In genomic region chrX:136115015-136115414, GRCm38 (mm10) we compare ENCODE assay signal across 10 mouse cellular contexts. TPM values are rescaled to one million over a fixed set of nuclear protein-coding genes. Genes with fewer than 3 reads are reported as not detected.
DNase-seq lines count a peak whose midpoint lies in the region; ATAC-seq lines count a peak whose summit lies in the region.
"Had no signal": no experiment of that assay in that cellular context is flagged by ENCODE, and none has a peak within 500 bp of the region (broad histone marks: within the 10 kb centered on the region; RNA-seq: fewer than 3 reads in every experiment).

No protein-coding gene starts in this region.

- H3K9me3 ChIP-seq in intestine, embryonic 14.5 days (ENCODE audit: control insufficient read depth, low read length) = no peaks in the 10 kb centered on the region
- no peaks in the 10 kb centered on the region for H3K9me3 ChIP-seq in intestine, embryonic 15.5 days
- H3K9me3 ChIP-seq in embryonic facial prominence, embryonic 10.5 days = no peaks in the 10 kb centered on the region
- no peaks in the 10 kb centered on the region for H3K9me3 ChIP-seq in hindbrain, embryonic 10.5 days
- H3K9me3 ChIP-seq in midbrain, embryonic 13.5 days = no peaks in the 10 kb centered on the region

- H3K9ac ChIP-seq in intestine, embryonic 14.5 days (ENCODE audit: low read length) = no peak overlapping the region
- no peak overlapping the region for H3K9ac ChIP-seq in intestine, embryonic 15.5 days
- H3K9ac ChIP-seq in midbrain, embryonic 13.5 days (replicated peaks) = no peak overlapping the region

- no peaks in the 10 kb centered on the region; the same call in 1 of the 2 replicates for H3K27me3 ChIP-seq in intestine, embryonic 14.5 days (replicated peaks; ENCODE audit: control insufficient read depth, insufficient read depth, low read length)
- H3K27me3 ChIP-seq in intestine, embryonic 15.5 days (replicated peaks) = no peaks in the 10 kb centered on the region
- peaks cover 39% of the 10 kb centered on the region for H3K27me3 ChIP-seq in embryonic facial prominence, embryonic 10.5 days (replicated peaks; ENCODE audit: low read depth, poor library complexity, severe bottlenecking)
- peaks cover 22% of the 10 kb centered on the region for H3K27me3 ChIP-seq in hindbrain, embryonic 10.5 days (ENCODE audit: insufficient read depth, poor library complexity, severe bottlenecking)
- H3K27me3 ChIP-seq in midbrain, embryonic 13.5 days = peaks cover 18% of the 10 kb centered on the region
- H3K27me3 ChIP-seq: CH12.LX had no signal

- no peak overlapping the region for H3K4me3 ChIP-seq in intestine, embryonic 14.5 days (ENCODE audit: low read depth, low read length)
- H3K4me3 ChIP-seq in intestine, embryonic 15.5 days (replicated peaks) = no peak overlapping the region
- H3K4me3 ChIP-seq in embryonic facial prominence, embryonic 10.5 days = peak overlapping the region; percentile 59
- H3K4me3 ChIP-seq in hindbrain, embryonic 10.5 days = peak overlapping the region; percentile 51; the same call in 1 of the 2 replicates
- H3K4me3 ChIP-seq in midbrain, embryonic 13.5 days (replicated peaks) = peak overlapping the region; percentile 44

- H3K4me1 ChIP-seq in intestine, embryonic 14.5 days (replicated peaks; ENCODE audit: control insufficient read depth, insufficient read depth, low read length) = no peaks in the 10 kb centered on the region
- H3K4me1 ChIP-seq in intestine, embryonic 15.5 days (replicated peaks) = no peaks in the 10 kb centered on the region
- H3K4me1 ChIP-seq in embryonic facial prominence, embryonic 10.5 days = no peaks in the 10 kb centered on the region
- H3K4me1 ChIP-seq in hindbrain, embryonic 10.5 days (replicated peaks) = no peaks in the 10 kb centered on the region; the same call in 1 of the 2 replicates
- no peaks in the 10 kb centered on the region for H3K4me1 ChIP-seq in midbrain, embryonic 13.5 days (replicated peaks)

- WGBS in intestine, embryonic 14.5 days = 26% methylated on average over 4 of the region's 4 CpGs
- WGBS in intestine, embryonic 15.5 days = 34% methylated on average over 4 of the region's 4 CpGs
- WGBS in embryonic facial prominence, embryonic 10.5 days = 50% methylated on average over 4 of the region's 4 CpGs
- 49% methylated on average over 4 of the region's 4 CpGs for WGBS in hindbrain, embryonic 10.5 days
- WGBS in midbrain, embryonic 13.5 days = 48% methylated on average over 4 of the region's 4 CpGs

- ATAC-seq in intestine, embryonic 14.5 days (replicated peaks; ENCODE audit: low FRiP score, low TSS enrichment, low read depth) = no peak
- no peak for ATAC-seq in intestine, embryonic 15.5 days
- no peak for ATAC-seq in midbrain, embryonic 13.5 days

- no peak for DNase-seq in intestine, embryonic 14.5 days (ENCODE audit: low spot score)
- no peak for DNase-seq in embryonic facial prominence, embryonic 10.5 days (ENCODE audit: low spot score)
- DNase-seq in hindbrain, embryonic 10.5 days (ENCODE audit: low spot score) = no peak
- DNase-seq in urinary bladder, postnatal 14 days (ENCODE audit: low spot score) = no peak
- DNase-seq in retina, embryonic 14.5 days (ENCODE audit: low spot score) = no peak
- DNase-seq in frontal cortex, adult 2 months (ENCODE audit: extremely low spot score in 1 of 2, low spot score in 1 of 2) = no peak
- DNase-seq: lung, postnatal 14 days had no signal

- peak overlapping the region; percentile 42 for H3K4me2 ChIP-seq in intestine, embryonic 14.5 days (ENCODE audit: low read length)
- no peak overlapping the region; the same call in 1 of the 2 replicates for H3K4me2 ChIP-seq in intestine, embryonic 15.5 days (replicated peaks)
- peak overlapping the region; percentile 49 for H3K4me2 ChIP-seq in midbrain, embryonic 13.5 days (replicated peaks)

- H3K27ac ChIP-seq in intestine, embryonic 14.5 days (ENCODE audit: low read depth) = no peak overlapping the region
- no peak overlapping the region for H3K27ac ChIP-seq in intestine, embryonic 15.5 days
- no peak overlapping the region for H3K27ac ChIP-seq in embryonic facial prominence, embryonic 10.5 days (replicated peaks)
- H3K27ac ChIP-seq in hindbrain, embryonic 10.5 days = no peak overlapping the region
- no peak overlapping the region for H3K27ac ChIP-seq in midbrain, embryonic 13.5 days

- no peaks in the 10 kb centered on the region for H3K36me3 ChIP-seq in intestine, embryonic 14.5 days (ENCODE audit: control insufficient read depth, insufficient read depth, low read length)
- no peaks in the 10 kb centered on the region for H3K36me3 ChIP-seq in intestine, embryonic 15.5 days
- no peaks in the 10 kb centered on the region for H3K36me3 ChIP-seq in embryonic facial prominence, embryonic 10.5 days (replicated peaks)
- H3K36me3 ChIP-seq in hindbrain, embryonic 10.5 days = no peaks in the 10 kb centered on the region
- H3K36me3 ChIP-seq in midbrain, embryonic 13.5 days = no peaks in the 10 kb centered on the region

RNA-seq across cellular contexts. Expression of gene Bex4, which starts 23.8 kb away (rescaled TPM):
- polyA plus RNA-seq in intestine, embryonic 14.5 days (2014; fragmentation: Nextera tagmentation; extraction: Ambion mirVana) = 190 and 192 TPM in 2 replicates
- 230 and 263 TPM in 2 replicates for polyA plus RNA-seq in intestine, embryonic 15.5 days (2015; fragmentation: Nextera tagmentation; extraction: Ambion mirVana)
- polyA plus RNA-seq in embryonic facial prominence, embryonic 10.5 days (2016; fragmentation: Nextera tagmentation; extraction: Ambion mirVana) = 96.6 and 96.9 TPM in 2 replicates
- polyA plus RNA-seq in hindbrain, embryonic 10.5 days (2016; fragmentation: Nextera tagmentation; extraction: Ambion mirVana) = 86.0 and 97.4 TPM in 2 replicates
- 108 and 121 TPM in 2 replicates for polyA plus RNA-seq in midbrain, embryonic 13.5 days (2015; fragmentation: Nextera tagmentation; extraction: Ambion mirVana)
- 32.8 and 37.5 TPM in 2 replicates for polyA plus RNA-seq in frontal cortex, adult 2 months (2012; rRNA removed)

RNA-seq across cellular contexts. Expression of gene Nxf3, which starts 30.0 kb away (rescaled TPM):
- polyA plus RNA-seq in intestine, embryonic 14.5 days (2014; fragmentation: Nextera tagmentation; extraction: Ambion mirVana) = 0.09 and 0.15 TPM in 2 replicates
- 0.39 TPM in 1 of 2 replicates, not detected in the other for polyA plus RNA-seq in intestine, embryonic 15.5 days (2015; fragmentation: Nextera tagmentation; extraction: Ambion mirVana)
- not detected in 2 replicates for polyA plus RNA-seq in embryonic facial prominence, embryonic 10.5 days (2016; fragmentation: Nextera tagmentation; extraction: Ambion mirVana)
- polyA plus RNA-seq in hindbrain, embryonic 10.5 days (2016; fragmentation: Nextera tagmentation; extraction: Ambion mirVana) = not detected in 2 replicates
- not detected in 2 replicates for polyA plus RNA-seq in midbrain, embryonic 13.5 days (2015; fragmentation: Nextera tagmentation; extraction: Ambion mirVana)
- 0.04 and 0.10 TPM in 2 replicates for polyA plus RNA-seq in frontal cortex, adult 2 months (2012; rRNA removed)

RNA-seq across cellular contexts. Expression of gene Bex2, which starts 47.0 kb away (rescaled TPM):
- polyA plus RNA-seq in intestine, embryonic 14.5 days (2014; fragmentation: Nextera tagmentation; extraction: Ambion mirVana) = 132 and 146 TPM in 2 replicates
- polyA plus RNA-seq in intestine, embryonic 15.5 days (2015; fragmentation: Nextera tagmentation; extraction: Ambion mirVana) = 121 and 127 TPM in 2 replicates
- polyA plus RNA-seq in embryonic facial prominence, embryonic 10.5 days (2016; fragmentation: Nextera tagmentation; extraction: Ambion mirVana) = 249 and 257 TPM in 2 replicates
- polyA plus RNA-seq in hindbrain, embryonic 10.5 days (2016; fragmentation: Nextera tagmentation; extraction: Ambion mirVana) = 275 and 315 TPM in 2 replicates
- 586 and 639 TPM in 2 replicates for polyA plus RNA-seq in midbrain, embryonic 13.5 days (2015; fragmentation: Nextera tagmentation; extraction: Ambion mirVana)
- 425 and 460 TPM in 2 replicates for polyA plus RNA-seq in frontal cortex, adult 2 months (2012; rRNA removed)

RNA-seq across cellular contexts. Expression of gene Tceal8, which starts 57.1 kb away (rescaled TPM):
- 199 and 214 TPM in 2 replicates for polyA plus RNA-seq in intestine, embryonic 14.5 days (2014; fragmentation: Nextera tagmentation; extraction: Ambion mirVana)
- 219 and 251 TPM in 2 replicates for polyA plus RNA-seq in intestine, embryonic 15.5 days (2015; fragmentation: Nextera tagmentation; extraction: Ambion mirVana)
- 209 and 213 TPM in 2 replicates for polyA plus RNA-seq in embryonic facial prominence, embryonic 10.5 days (2016; fragmentation: Nextera tagmentation; extraction: Ambion mirVana)
- 167 and 188 TPM in 2 replicates for polyA plus RNA-seq in hindbrain, embryonic 10.5 days (2016; fragmentation: Nextera tagmentation; extraction: Ambion mirVana)
- polyA plus RNA-seq in midbrain, embryonic 13.5 days (2015; fragmentation: Nextera tagmentation; extraction: Ambion mirVana) = 134 and 143 TPM in 2 replicates
- 67.1 and 69.0 TPM in 2 replicates for polyA plus RNA-seq in frontal cortex, adult 2 months (2012; rRNA removed)

Comparison
In these comparisons a context has a peak if more than half of its experiments do, and no peak if none do; other contexts are left out.
1. H3K4me3 ChIP-seq: peak in embryonic facial prominence, embryonic 10.5 days (single experiment), hindbrain, embryonic 10.5 days (single experiment) and midbrain, embryonic 13.5 days (single experiment); none in intestine, embryonic 14.5 days (single experiment) and intestine, embryonic 15.5 days (single experiment).